Mouse (Mus musculus): ENCODE measurements around the gene Pa2g4.
A peak's percentile ranks its signal among the peaks of the same experiment; 100 is the strongest.
"Not testable (repeated sequence)": the region's sequence is repeated elsewhere in the genome, so short reads cannot be mapped to it uniquely, and the experiment has no call there.

The Pa2g4 gene

DNA sequence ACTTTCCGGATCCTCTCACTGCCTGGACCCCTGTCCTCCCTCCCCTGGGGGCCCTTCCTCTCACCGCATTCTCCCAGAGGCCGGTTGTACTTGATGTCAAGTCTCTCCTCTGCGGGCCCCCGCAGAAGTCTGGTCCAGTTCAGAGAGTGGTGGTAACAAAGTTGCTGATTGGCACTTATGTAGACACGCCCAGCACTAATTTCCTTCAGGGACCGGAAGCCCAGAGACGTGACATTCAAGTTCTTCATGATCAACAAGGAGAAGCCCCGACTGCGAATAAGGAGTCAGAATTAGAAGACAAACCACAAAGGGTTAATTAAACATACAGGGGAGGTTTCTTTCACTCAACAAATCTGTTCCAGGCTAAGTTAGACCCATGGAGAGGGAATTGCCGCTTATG lies 12.5 kb upstream of the Pa2g4 start:
- DNase-seq (ENCODE audit: low spot score): no peak

DNA sequence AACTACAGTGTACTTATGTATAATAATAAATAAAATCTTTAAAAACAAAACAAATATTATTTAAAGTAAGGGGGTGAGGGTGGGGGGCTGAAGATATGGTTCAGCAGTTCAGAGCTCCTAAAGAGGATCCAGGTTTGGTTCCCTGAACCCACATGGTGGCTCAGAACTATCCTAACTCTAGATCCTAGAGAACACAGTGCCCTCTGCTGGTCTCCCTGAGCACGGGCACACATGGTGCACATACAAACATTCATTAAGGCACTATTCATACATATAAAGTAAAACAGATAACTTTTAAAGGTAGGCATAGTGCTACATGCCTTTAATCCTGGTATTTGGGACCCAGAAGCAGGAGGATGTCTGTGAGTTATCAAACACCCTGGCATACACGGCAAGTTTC lies 9.3 kb upstream of the Pa2g4 start:
- no peak for DNase-seq (ENCODE audit: low spot score)

DNA sequence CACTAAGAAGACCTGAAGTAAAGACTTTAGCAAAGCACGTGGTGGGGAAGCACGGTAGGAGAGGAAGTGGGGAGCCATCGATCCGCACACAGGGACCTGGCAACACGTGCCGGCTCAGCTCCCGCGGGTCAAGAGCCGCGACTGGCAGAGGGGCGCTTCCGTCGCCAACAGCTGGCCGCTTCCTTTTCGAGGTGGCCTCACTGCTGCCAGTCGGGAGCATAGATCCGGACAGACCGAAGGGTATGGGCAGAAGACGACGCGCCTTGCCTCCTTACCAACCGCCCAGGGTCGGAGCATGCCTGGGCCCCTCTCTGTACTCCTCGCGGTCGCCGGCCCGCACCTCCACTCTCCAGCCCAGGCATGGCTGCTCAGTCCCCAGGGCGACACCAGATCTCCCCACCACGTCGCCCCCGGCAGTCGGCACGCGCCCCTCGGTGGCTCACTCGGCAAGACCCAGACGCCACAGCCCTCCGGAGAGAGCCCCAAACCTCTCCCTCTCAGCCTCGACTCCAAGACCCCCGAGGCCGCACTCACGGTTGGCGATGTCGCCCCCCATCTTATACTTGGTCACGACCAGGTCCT lies 490 bp downstream of the Pa2g4 start:
- no peak for DNase-seq (ENCODE audit: low spot score)

DNA sequence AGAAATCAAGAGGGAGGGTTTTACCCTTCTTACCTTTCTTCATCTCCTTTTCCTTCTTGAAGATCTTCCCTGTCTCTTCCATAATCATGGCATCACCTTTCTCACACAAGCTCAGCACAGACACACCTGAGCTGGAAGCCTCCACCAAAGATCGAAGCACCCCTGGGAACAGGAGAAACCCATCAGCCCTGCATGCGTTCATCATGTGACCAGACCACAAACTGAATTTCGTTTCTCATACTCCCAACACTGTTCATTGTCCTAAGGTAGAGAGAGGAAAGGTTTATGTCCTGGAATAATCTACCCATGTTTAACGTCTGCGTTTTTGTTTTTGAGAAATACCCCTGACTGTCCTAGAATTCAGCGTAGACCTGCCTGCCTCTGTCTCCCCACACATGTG lies 2.2 kb downstream of the Pa2g4 start:
- DNase-seq (ENCODE audit: low spot score): no peak

DNA sequence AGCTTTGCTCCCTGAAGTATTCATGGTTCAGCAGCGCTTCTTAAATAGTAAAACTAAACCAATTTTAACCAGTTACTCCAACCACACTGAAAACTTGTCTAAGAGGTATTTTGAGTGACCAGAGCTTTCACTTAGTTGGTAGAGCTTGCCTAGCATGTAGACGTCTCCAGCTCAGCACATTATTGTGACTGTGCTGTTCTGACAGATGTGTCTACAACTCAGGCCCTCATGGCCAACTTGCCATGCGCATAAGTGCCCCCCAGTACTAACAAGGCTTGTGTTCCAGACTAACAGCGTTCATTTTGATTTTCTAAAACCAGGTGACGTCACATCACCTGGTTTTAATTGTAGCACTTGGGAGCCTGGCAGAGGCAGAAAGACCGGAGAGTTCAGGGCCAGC lies 8.8 kb downstream of the Pa2g4 start:
- no peak for DNase-seq (ENCODE audit: low spot score)

DNA sequence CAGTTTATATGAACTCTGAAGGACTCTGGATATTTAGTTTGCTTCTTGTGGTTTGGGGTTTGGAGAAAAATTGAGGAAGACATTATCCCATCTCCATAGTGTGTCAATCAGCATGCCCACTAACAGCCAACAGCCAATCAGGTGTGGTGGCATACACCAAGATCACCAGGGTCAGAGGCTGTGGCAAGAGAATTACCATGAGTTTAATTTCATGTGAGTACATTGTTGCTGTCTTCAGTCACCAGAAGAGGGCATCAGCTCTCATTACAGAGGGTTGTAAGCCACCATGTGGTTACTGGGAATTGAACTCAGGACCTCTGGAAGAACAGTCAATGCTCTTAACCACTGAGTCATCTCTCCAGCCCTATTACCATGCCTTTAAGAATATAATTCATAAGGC lies 9.5 kb downstream of the Pa2g4 start:
- DNase-seq (ENCODE audit: low spot score): no peak

DNA sequence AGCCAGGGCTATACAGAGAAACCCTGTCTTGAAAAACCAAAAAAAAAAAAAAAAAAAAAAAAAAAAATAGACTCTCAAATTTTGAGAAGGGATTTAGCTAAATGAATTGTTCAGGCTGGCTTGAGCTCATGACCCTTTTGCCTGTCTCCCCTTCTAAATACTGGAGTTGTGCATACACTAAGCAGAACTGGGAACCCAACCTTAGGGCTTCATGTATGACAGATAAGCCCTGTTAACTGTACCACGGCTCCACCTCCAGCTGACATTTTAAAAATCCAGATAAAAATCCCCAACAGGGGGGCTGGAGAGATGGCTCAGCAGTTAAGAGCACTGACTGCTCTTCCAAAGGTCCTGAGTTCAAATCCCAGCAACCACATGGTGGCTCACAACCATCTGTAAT lies 10.2 kb downstream of the Pa2g4 start:
- DNase-seq (ENCODE audit: low spot score): not testable (repeated sequence)

DNA sequence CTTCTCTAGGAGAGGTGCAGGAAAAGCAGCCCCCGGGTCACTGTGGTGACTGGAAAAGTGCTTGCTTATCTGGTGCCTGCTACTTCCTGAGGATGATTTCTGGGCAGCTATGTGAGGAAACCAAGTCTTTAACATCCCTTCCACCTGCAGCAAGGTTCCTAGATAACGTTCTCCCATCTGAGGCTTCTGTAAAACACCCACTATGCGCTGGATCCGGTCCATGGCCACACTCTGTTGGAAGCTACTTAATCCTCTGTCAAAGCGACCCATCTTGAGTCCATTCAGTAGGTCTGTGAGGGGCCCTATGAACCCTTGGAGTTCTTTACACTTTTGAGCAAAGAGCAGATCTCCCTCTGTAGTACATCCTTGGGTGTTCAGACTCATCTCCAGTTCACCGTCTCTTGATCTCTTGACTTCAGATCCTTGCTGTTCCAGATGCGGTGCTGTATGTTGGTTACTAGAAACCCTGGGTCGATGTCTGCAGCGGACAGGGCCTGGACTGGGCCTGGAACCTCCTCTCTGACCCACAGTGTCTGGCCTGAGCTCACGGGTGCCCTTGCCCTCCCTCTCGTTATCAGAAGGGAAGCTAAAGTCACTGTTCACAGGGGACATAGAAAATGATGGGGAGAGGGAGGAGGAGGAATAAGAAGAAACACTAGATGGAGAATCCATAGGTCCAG lies 15.5 kb downstream of the Pa2g4 start:
- DNase-seq (ENCODE audit: low spot score): not testable (repeated sequence)

DNA sequence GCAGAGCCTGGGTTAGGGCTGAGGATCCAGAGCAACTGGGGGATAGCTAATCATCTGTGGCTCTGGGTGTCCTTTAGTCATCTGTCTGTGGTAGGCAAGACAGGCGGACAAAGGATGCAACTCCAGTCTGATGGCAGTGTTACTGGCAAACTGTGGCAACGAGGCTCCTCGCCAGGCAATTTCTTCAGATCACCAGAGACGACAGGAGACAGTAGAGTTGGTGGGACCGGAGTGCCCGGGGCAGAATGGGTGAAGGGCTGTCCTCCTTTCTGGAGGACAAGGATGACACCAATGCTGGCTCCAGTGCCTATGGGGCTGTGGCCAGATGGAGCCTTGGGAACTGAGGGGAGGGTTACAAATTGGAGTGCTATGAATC lies 16.1 kb downstream of the Pa2g4 start:
- not testable (repeated sequence) for DNase-seq (ENCODE audit: low spot score)

DNA sequence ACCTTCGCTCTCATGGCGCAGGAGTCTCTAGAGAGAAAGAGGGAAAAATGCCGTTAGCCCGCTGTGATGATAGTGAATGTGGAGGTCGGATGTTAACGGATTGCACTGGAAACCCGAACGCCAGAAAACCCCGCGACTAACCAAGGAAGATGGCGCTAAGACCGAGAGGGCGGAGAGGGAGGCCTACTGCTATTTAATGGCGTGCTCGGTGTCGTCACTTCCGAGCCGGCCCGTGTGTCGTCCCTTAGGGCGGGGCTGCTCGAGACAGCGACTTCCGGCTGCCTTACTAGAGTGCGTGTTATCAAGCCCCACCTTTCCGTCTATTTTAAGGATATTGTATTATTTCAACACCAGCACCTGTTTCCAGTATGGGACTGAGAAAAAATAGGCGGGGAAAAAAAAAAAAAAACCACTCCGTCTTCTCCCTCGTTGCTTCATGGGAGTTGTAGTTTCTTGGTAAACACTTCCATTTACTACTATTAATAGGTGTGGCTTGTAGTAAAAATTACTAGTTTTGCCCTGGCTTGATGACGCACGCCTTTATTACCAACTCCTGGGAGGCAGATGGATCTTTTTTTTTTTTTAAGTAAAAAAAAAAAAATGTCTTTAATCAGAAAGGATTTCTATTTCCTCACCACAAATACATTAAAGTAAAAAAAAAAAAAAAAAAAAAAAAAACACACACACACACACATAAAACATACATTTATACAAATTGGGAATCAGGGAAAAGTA lies 16.7 kb downstream of the Pa2g4 start, which contains the start of gene Rpl41:
TSS of gene Rpl41 (minus strand) at position 359 of the 735 bp plus-strand sequence.
- peak; percentile 90 for DNase-seq (ENCODE audit: low spot score)

DNA sequence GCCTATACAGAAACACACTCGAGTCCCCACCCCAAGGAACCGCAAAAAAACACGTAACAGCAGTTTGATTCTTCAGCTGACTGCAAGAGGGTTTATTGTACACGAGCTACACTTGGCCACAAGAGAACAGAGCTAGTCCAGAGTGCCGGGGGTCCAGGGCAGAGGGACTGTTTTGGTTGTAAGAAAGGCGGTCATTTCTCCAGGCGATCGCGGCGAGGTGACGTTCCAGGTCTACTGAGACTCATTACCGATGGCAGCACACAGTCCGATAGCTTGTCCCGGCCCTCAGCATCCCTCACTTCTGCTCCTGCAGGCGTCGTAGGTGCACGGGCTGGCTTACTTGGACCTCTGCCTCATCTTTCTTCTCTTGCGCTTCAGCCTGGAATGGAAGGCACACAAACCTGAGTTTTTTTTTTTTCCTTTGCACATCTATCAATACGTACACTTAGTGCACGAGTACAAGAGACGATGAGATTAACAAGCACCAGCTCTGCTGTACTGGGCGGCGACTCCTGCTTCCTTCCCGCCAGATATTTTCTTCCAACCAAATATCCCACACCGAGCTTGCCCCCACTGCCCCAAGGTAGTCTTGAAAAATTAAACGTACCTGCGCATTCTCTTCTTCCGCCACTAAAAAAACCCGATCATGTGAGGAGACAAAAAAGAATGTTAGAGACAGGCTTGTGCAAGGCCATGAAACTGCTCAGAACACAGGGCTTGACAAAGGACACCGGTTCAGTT lies 17.6 kb downstream of the Pa2g4 start:
- DNase-seq (ENCODE audit: low spot score): not testable (repeated sequence)

DNA sequence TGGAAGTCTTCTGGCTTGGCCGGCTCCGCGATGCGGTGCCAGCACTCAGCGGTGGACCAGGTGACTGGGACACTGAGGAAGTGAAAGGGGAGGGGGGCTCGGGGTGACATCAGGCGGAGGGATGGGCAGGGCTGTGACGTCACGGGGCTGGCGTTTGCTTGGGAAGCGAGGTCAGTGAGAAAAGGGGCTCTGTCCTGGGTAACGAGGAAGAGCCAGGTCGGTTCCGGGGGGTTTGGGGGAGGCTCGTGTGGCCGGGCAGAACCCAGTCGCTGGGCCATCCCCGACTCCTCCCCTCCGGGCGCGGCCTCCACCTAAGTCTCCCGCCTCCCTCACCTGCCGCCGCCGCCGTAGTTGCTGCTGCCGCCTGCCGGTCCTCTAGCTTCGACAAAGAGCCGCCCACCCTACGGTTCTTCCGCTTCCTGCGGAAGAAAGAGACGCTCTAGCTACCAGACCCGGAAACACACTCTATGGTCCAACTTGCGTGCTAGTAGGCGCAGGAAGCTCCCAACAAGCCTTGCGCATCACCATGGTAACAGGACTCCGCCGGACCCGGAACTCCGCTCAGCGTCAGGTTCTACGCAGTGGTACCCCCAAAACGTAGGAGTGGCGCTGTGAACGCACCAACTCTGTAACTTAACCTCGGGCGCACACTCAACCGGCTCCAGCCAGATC lies 18.3 kb downstream of the Pa2g4 start, which contains the start of gene Zc3h10:
TSS of gene Zc3h10 (minus strand) at position 414 of the 672 bp plus-strand sequence.
- DNase-seq (ENCODE audit: low spot score): peak; percentile 88

DNA sequence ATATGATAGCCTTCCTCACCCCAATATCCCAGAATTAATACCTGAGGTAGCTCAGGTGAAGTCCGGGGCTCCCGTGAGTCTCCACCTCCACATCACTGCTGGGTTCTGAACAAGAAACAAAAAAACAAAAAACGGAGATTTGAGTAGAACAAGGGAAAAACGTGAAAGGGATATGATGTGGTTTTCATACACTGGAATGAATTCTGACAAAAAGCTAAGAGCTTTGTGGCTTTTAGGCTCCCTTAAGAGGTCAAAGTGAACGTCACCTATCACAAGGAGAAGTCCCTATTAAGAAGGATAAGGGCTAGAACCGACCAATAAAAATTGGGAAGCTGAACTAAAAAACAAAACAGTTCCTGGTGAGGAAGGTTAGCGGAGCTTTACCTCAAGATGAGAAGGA lies 19.0 kb downstream of the Pa2g4 start:
- no peak for DNase-seq (ENCODE audit: low spot score)

DNA sequence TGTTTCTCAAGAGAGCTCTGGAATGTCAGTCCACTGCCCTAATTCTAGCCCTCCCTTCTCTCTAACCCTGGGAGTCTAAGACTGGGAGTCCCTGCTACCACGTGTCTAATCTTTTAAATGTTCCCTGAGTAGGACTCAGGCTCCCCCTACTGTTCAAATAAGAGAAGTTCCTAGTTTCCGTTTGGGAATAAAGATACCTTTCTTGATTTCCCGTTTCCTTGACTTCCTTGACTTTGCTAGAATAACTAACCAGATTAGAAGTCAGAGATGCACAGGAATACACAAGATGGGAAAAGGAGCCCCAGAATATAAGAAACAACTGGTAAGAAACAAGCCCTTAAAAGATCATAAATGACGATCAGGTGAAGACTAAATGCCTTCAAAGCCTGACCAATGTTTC lies 19.4 kb downstream of the Pa2g4 start:
- no peak for DNase-seq (ENCODE audit: low spot score)

DNA sequence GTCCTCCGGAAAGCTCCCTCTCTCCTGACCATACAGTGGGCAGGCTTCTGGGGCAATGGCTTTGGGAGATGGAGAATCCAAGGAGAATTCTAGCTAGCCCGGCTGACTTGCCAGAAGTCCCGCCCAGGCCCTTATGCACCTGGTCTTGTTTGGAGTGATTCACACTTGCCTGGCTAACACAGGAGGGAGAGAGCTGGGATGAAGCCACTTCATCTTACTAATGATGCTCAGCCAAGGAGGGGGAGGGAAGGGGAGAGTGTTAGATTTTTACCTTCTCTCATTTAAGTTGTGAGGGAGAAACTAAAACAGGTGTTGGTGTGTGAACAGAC lies 20.3 kb downstream of the Pa2g4 start:
- DNase-seq (ENCODE audit: low spot score): no peak

DNA sequence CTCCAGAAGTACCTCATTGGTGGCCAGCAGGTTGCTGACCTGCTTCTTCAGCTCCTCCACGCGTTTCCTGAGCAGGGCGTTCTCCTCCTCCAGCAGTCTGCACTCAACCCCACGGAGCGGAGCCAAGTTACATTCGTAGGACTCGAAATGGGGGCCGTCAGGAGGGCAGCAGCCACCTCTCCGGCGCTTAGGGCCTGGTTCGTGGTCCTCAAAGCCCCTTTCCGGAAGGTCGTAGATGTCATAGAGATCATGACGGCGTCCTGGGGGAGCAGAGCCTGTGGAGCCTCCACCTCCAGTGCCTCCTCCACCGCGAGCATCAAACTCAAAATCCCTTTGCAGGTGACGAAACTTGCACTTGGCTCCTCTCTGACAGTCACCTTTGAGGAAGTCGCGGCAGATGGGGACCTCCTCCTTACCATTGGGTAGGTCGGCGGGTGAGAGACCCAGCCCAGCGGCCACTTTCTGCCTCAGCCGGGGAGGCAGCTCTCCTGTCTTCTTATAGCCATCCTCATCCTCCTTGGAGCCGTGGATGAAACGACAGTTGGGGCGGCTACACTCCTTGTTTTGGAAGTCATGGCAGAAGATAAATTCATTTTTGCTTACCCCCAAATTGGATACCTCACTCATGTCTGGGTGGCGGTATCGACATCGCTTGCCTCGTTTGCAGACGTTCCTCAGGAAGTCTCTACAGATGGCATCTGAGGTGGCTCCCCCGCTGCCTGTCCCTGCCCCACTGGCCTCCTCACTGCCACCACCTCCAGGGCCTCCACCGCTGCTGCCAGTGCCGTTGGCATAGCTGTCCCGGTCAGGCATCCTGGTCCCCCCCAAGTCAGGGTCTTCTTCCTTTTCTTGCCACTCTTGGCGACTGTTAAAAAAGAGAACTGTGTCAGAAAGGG lies 20.9 kb downstream of the Pa2g4 start:
- DNase-seq (ENCODE audit: low spot score): no peak

DNA sequence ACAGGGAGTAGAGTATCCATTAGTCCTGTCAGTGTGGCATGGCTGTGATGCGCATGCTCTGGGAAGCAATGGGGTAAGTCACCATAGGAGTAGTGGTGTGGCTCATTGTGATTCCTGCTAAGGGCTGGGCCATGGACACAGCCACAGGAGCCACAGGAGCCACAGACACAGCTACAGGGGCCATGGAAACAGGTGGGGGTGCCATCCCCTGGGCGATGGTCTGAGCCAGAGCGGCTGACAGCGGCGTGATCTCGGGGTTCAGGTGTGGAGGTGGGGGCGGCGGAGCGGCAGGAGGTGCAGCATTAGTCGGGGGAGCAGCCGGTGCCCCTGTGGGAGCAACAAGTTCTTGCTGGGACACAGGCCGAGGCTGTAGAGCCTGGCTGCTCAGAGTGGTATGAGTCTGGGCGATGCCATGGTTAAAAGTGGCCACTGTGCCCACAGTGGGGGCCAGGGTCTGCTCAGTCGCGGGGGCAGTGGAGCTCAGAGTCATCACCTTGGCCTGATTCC lies 21.6 kb downstream of the Pa2g4 start:
- DNase-seq (ENCODE audit: low spot score): no peak

DNA sequence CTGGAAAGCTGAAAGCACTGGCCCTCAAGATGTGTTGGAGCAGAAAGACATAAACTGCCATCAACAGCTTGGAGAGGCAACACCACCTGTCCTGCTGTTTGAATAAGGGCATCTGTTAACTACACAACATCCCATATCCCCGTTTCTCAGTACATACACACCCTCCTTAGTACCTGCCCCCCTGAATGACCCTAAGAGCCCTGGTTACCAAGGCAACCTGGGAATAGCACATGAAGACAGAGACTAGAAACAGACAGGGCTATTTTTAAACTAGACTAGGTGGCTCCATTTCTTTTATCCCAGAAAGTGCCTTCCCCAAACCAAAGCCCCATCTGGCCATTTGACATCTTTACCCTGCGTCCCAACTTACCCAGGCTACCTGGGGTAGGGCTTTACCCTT lies 22.7 kb downstream of the Pa2g4 start:
- DNase-seq (ENCODE audit: low spot score): no peak

DNA sequence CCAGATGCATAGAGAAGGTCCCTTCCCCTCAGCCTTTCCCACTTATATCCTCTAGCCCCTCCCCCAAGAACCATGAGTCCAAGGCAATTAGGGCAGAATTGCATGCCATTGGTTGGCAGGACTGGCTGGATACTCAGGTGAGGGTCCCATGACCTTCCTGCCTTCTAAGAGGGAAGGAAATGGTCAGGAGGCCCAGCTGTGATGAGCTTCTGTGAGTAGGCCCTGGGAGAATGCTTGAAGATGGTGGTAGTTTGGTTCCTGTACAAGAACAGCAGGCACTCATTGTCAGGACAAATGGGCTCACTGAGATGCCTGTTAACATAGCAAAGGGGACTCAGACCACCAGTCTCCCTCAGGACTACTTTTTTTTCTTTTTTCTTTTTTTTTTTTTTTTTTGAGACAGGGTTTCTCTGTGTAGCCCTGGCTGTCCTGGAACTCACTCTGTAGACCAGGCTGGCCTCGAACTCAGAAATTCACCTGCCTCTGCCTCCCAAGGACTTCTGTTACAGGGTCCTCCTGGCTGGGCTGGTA lies 27.4 kb downstream of the Pa2g4 start:
- no peak for DNase-seq (ENCODE audit: low spot score)

DNA sequence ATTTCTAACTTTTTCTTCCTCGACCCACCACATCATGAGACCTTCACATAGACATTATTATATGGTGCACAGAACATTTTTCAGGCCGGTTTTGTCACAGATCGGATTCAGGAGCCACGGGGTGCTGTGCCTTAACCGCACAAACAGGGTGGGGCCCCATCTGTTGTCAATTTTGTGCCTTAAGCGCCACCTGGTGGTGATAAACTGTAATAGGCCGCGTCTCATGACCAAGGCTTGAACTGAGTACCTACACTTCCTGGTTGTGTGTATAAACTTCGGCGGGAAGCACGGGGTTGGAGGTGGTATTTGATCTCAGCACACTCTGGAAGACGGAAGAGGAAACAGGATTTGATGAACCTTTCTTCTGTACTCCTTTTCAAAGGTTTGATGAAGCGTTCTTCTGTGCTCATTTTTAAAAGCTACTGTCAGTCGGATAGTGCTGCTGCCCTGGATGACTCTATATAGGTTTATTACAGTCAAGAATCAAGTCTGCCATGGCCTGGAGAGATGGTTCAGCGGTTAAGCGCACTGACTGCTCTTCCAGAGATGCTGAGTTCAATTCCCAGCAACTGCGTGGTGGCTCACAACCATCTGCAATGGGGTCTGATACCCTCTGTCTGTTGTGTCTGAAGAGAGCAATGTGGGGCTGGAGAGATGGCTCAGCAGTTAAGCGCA lies 29.4 kb downstream of the Pa2g4 start:
- DNase-seq (ENCODE audit: low spot score): peak; percentile 96

Measured in layer of hippocampus, adult 9-10 months (tissue).